Mouse (Mus musculus): Measurements from ENCODE around the gene Stoml3.

GRCm38 (mm10) chr3:53486996-53487576 lies 1.4 kb upstream of the Stoml3 start:
- TF ChIP-seq CTCF (conservative IDR thresholded peaks at IDR 0.05; ENCODE audit: low read length) (no peak), NANOG (IDR thresholded peaks at IDR 0.05; ENCODE audit: borderline replicate concordance, low read length) (no peak)

All from E14TG2a.4 (cell line).